Mouse (Mus musculus) G1E-ER4 (cell line): ENCODE data around the gene Tom1l2. TPM values are rescaled to one million over a fixed set of nuclear protein-coding genes. Genes with fewer than 3 reads are reported as not detected.

Experiments used
- GATA1 ChIP-seq: IDR thresholded peaks from one replicate; pipeline ENCODE4 v1.8.0; 2012; ENCODE audit warnings: low read length, inconsistent platforms
- polyA plus RNA-seq: library from polyadenylated mRNA; stranded (reverse); fragments of >175 nt; gene quantifications from 2 replicates; pipeline ENCODE4 v1.2.3, GENCODE M21; 2012

Tom1l2 gene
- polyA plus RNA-seq, 1 experiment = 38.0 TPM

GRCm38 (mm10) chr11:60264651-60265050 is 88.1 kb downstream of the Tom1l2 start:
- TF ChIP-seq GATA1 = no peak

- no peak for TF ChIP-seq GATA1
These were observed 90.3 kb downstream of the Tom1l2 start for GRCm38 (mm10) chr11:60262396-60262795.

- no peak for TF ChIP-seq GATA1
These were observed 92.0 kb downstream of the Tom1l2 start for GRCm38 (mm10) chr11:60260743-60261142.

- no peak for TF ChIP-seq GATA1
These were observed 95.0 kb downstream of the Tom1l2 start for GRCm38 (mm10) chr11:60257696-60258095.

GRCm38 (mm10) chr11:60256713-60257112 is 96.0 kb downstream of the Tom1l2 start:
- TF ChIP-seq GATA1 = no peak

- TF ChIP-seq GATA1 = no peak
These were observed 96.5 kb downstream of the Tom1l2 start for GRCm38 (mm10) chr11:60256176-60256681.

GRCm38 (mm10) chr11:60255639-60256038 is 97.1 kb downstream of the Tom1l2 start:
- no peak for TF ChIP-seq GATA1

GRCm38 (mm10) chr11:60255181-60255580 is 97.5 kb downstream of the Tom1l2 start:
- TF ChIP-seq GATA1 = no peak

GRCm38 (mm10) chr11:60254308-60254707 is 98.4 kb downstream of the Tom1l2 start:
- no peak for TF ChIP-seq GATA1

- TF ChIP-seq GATA1 = no peak
These were observed 99.2 kb downstream of the Tom1l2 start for GRCm38 (mm10) chr11:60253546-60253945.

GRCm38 (mm10) chr11:60250971-60251643 is 101.6 kb downstream of the Tom1l2 start:
- TF ChIP-seq GATA1 = no peak

- TF ChIP-seq GATA1 = no peak
These were observed 102.8 kb downstream of the Tom1l2 start for GRCm38 (mm10) chr11:60249885-60250284.

- no peak for TF ChIP-seq GATA1
These were observed 103.9 kb downstream of the Tom1l2 start for GRCm38 (mm10) chr11:60248596-60249404.

GRCm38 (mm10) chr11:60247753-60248550 is 104.8 kb downstream of the Tom1l2 start:
- no peak for TF ChIP-seq GATA1

GRCm38 (mm10) chr11:60246077-60246476 is 106.6 kb downstream of the Tom1l2 start:
- TF ChIP-seq GATA1 = no peak
